Mouse (Mus musculus) cerebellum, adult (tissue): ENCODE results near the gene Gng3.

ENCODE experiments used
- ATAC-seq: cut with Nextera tagmentation; 2 replicates; pipeline ENCODE4 v1.9.2; 2017; ENCODE audit warnings: mild to moderate bottlenecking, moderate library complexity, mixed read lengths; ENCODE audit not compliant: insufficient number of reproducible peaks, low FRiP score, low TSS enrichment

The Gng3 gene

GRCm38 (mm10) chr19:8817001-8817400, 22.0 kb downstream of the Gng3 start:
- ATAC-seq, result no peak

GRCm38 (mm10) chr19:8815812-8816211, 23.2 kb downstream of the Gng3 start:
- ATAC-seq, result no peak

- no peak for ATAC-seq
These were observed 32.2 kb downstream of the Gng3 start for GRCm38 (mm10) chr19:8806810-8807209.

DNA sequence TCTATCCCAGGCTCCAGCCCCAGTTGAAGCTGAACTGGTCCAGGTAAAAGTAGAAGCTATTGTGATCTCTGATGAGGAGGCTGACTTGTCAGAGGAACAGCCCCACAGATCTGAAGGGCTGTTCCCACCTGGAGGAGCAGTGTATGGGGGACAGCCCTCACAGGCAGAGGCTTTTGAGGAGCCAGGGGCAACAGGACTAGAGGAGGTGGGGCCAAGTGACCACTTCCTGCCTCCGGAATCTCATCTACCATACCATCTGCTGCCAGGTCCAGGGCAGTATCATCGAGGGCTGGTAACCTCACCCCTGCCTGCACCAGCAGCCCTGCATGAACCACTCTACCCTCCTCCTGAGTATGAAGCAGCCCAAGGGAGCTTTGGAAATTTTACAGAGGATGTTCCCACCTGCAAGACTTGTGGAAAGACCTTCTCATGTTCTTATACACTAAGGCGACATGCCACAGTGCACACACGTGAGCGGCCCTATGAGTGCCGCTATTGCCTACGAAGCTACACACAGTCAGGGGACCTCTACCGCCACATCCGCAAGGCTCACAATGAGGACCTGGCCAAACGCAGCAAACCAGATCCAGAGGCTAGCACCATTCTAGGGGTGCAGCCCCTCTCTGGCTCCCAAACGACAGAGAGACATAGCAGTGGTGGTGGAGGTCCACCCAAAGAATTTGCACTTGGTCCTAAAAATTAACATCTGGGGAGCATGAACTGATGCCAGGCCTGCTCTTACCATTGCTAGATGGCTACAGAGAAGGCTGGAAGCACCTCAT, 34.9 kb downstream of the Gng3 start:
- ATAC-seq, result no peak

DNA sequence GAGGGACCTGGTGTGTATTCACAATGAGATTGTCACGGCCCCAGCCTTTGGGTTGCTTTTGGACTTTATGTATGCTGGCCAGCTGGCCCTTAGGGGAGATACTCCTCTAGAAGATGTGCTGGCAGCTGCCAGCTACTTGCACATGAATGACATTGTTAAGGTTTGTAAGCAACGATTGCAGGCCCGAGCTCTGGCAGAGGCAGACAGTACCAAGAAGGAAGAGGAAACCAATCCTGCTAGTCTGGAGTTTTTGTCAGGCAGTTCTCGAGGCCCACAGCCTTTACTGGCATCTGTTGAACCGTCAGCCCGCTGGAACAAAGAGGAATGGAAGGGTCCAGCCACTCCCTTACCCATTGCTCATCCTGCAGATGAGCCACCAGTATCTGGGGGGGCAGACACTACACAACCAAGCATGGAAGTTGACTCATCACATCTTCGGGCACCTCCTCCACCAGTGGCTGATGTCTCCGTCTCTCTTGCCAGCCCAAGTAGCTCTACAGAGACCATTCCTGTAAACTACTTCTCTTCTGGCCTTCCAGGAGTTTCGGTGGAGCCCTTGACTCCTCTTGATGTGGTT, 35.7 kb downstream of the Gng3 start:
- no peak for ATAC-seq

GRCm38 (mm10) chr19:8802130-8802821, 36.7 kb downstream of the Gng3 start, which contains the start of gene Zbtb3:
Gene Zbtb3 (plus strand): TSS chr19:8802555.
- ATAC-seq, result peak; percentile 95

DNA sequence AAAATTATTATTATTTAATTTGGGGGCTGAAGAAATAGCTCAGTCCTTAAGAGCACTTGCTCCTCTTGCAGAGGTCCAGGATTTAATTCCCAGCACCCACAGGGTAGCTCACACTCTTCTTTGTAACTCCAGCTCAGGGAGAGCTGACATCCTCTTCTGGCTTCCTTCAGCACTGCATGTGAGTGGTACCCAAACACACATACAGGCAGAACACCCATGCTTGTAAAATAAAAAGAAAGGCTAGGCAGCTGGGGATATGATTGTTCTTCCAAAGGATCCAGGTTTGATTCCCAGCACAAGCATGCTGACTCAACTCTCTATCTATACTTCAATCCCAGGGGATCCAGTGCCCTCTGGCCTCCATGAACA, 40.1 kb downstream of the Gng3 start:
- ATAC-seq, result no peak

- peak; percentile 69 for ATAC-seq
These were observed 40.6 kb downstream of the Gng3 start, which contains the start of gene Polr2g for GRCm38 (mm10) chr19:8798264-8798946. Gene Polr2g (minus strand): TSS chr19:8798577.

- ATAC-seq, result no peak
These were observed 48.8 kb downstream of the Gng3 start for GRCm38 (mm10) chr19:8790171-8790570.

GRCm38 (mm10) chr19:8789171-8789570, 49.8 kb downstream of the Gng3 start:
- no peak for ATAC-seq

- ATAC-seq, result no peak
These were observed 50.5 kb downstream of the Gng3 start for GRCm38 (mm10) chr19:8788521-8788920.
